Mouse (Mus musculus): ENCODE results near the gene Neurl3. TPM values are rescaled to one million over a fixed set of nuclear protein-coding genes. Genes with fewer than 3 reads are reported as not detected.
A peak's percentile ranks its signal among the peaks of the same experiment; 100 is the strongest.

Neurl3 gene
- polyA plus RNA-seq, 1 experiment from 2014 or later, result 0.77 TPM

- Histone ChIP-seq H3K36me3 (no peaks in the 10 kb centered on the region), H3K9ac (no peak overlapping the region), H3K4me2 (replicated peaks) (no peak overlapping the region), H3K27me3 (peaks cover 4% of the 10 kb centered on the region; the same call in 1 of the 2 replicates), H3K27ac (no peak overlapping the region), H3K4me3 (no peak overlapping the region), H3K4me1 (no peaks in the 10 kb centered on the region), H3K9me3 (replicated peaks) (no peaks in the 10 kb centered on the region)
- no peak for ATAC-seq (ENCODE audit: low FRiP score)
- 93% methylated on average over 8 of the region's 8 CpGs for WGBS
Observed at GRCm38 (mm10) chr1:36293470-36293869, 19.0 kb upstream of the Neurl3 start.

- Histone ChIP-seq H3K4me2 (replicated peaks) (no peak overlapping the region), H3K4me3 (no peak overlapping the region), H3K27ac (no peak overlapping the region), H3K36me3 (no peaks in the 10 kb centered on the region), H3K4me1 (no peaks in the 10 kb centered on the region), H3K27me3 (no peaks in the 10 kb centered on the region), H3K9me3 (replicated peaks) (no peaks in the 10 kb centered on the region), H3K9ac (no peak overlapping the region)
- ATAC-seq (ENCODE audit: low FRiP score), result no peak
- 87% methylated on average over 6 of the region's 6 CpGs for WGBS
Observed at GRCm38 (mm10) chr1:36281849-36282248, 7.4 kb upstream of the Neurl3 start.

- H3K27me3 ChIP-seq, result no peaks in the 10 kb centered on the region
- H3K9me3 ChIP-seq (replicated peaks), result no peaks in the 10 kb centered on the region
- no peak overlapping the region for H3K4me2 ChIP-seq (replicated peaks)
- no peak for ATAC-seq (ENCODE audit: low FRiP score)
- H3K4me1 ChIP-seq, result no peaks in the 10 kb centered on the region
- H3K36me3 ChIP-seq, result no peaks in the 10 kb centered on the region
- 87% methylated on average over 3 of the region's 3 CpGs for WGBS
- no peak overlapping the region for H3K9ac ChIP-seq
- H3K27ac ChIP-seq, result no peak overlapping the region
- no peak overlapping the region for H3K4me3 ChIP-seq
Observed at GRCm38 (mm10) chr1:36280938-36281337, 6.5 kb upstream of the Neurl3 start.

- peak; percentile 48; the same call in 1 of the 2 replicates for ATAC-seq (ENCODE audit: low FRiP score)
- H3K4me3 ChIP-seq, result no peak overlapping the region
- no peak overlapping the region for H3K4me2 ChIP-seq (replicated peaks)
Observed at GRCm38 (mm10) chr1:36279202-36279601, 4.7 kb upstream of the Neurl3 start.

GRCm38 (mm10) chr1:36277267-36278060 is 3.0 kb upstream of the Neurl3 start:
- no peak for ATAC-seq (ENCODE audit: low FRiP score)
- WGBS, result 21% methylated on average over 7 of the region's 7 CpGs
- Histone ChIP-seq H3K36me3 (no peaks in the 10 kb centered on the region), H3K4me3 (no peak overlapping the region), H3K4me1 (no peaks in the 10 kb centered on the region), H3K27ac (no peak overlapping the region), H3K9me3 (replicated peaks) (no peaks in the 10 kb centered on the region), H3K27me3 (no peaks in the 10 kb centered on the region), H3K9ac (no peak overlapping the region), H3K4me2 (replicated peaks) (no peak overlapping the region)

More at GRCm38 (mm10) chr1:36279202-36279601, 4.7 kb upstream of the Neurl3 start:
- Histone ChIP-seq H3K27me3 (no peaks in the 10 kb centered on the region), H3K4me1 (no peaks in the 10 kb centered on the region), H3K9me3 (replicated peaks) (no peaks in the 10 kb centered on the region), H3K27ac (no peak overlapping the region), H3K36me3 (no peaks in the 10 kb centered on the region), H3K9ac (no peak overlapping the region)
- 26% methylated on average over 3 of the region's 3 CpGs for WGBS

- no peak overlapping the region for H3K9ac ChIP-seq
- H3K27ac ChIP-seq, result no peak overlapping the region
- no peak overlapping the region for H3K4me2 ChIP-seq (replicated peaks)
- peaks cover 2% of the 10 kb centered on the region; the same call in 1 of the 2 replicates for H3K27me3 ChIP-seq
- H3K36me3 ChIP-seq, result no peaks in the 10 kb centered on the region
- 72% methylated on average over 13 of the region's 13 CpGs for WGBS
- H3K4me3 ChIP-seq, result no peak overlapping the region
- H3K4me1 ChIP-seq, result no peaks in the 10 kb centered on the region
- no peak for ATAC-seq (ENCODE audit: low FRiP score)
- no peaks in the 10 kb centered on the region for H3K9me3 ChIP-seq (replicated peaks)
Observed at GRCm38 (mm10) chr1:36275635-36276389, 1.3 kb upstream of the Neurl3 start.

- H3K9ac ChIP-seq, result no peak overlapping the region
Observed at GRCm38 (mm10) chr1:36273288-36273687, 1.2 kb downstream of the Neurl3 start.

GRCm38 (mm10) chr1:36272546-36272945 is 1.9 kb downstream of the Neurl3 start:
- no peaks in the 10 kb centered on the region for H3K9me3 ChIP-seq (replicated peaks)
- 81% methylated on average over 5 of the region's 5 CpGs for WGBS
- 0 out of 2 replicates have a peak, but pooled peaks have one; percentile 18 for ATAC-seq (ENCODE audit: low FRiP score)
- H3K4me1 ChIP-seq, result peaks cover 6% of the 10 kb centered on the region; the same call in 1 of the 2 replicates
- no peak overlapping the region for H3K27ac ChIP-seq
- no peaks in the 10 kb centered on the region for H3K36me3 ChIP-seq
- no peak overlapping the region for H3K4me3 ChIP-seq
- no peak overlapping the region for H3K9ac ChIP-seq
- H3K27me3 ChIP-seq, result peaks cover 22% of the 10 kb centered on the region
- no peak overlapping the region for H3K4me2 ChIP-seq (replicated peaks)

More at GRCm38 (mm10) chr1:36273288-36273687, 1.2 kb downstream of the Neurl3 start:
- Histone ChIP-seq H3K4me2 (replicated peaks) (no peak overlapping the region), H3K9me3 (replicated peaks) (no peaks in the 10 kb centered on the region), H3K36me3 (no peaks in the 10 kb centered on the region), H3K27me3 (peaks cover 22% of the 10 kb centered on the region), H3K4me3 (no peak overlapping the region), H3K4me1 (peaks cover 6% of the 10 kb centered on the region; the same call in 1 of the 2 replicates), H3K27ac (no peak overlapping the region)
- 43% methylated on average over 9 of the region's 9 CpGs for WGBS
- no peak for ATAC-seq (ENCODE audit: low FRiP score)

GRCm38 (mm10) chr1:36271516-36272230 is 2.8 kb downstream of the Neurl3 start:
- Histone ChIP-seq H3K27ac (no peak overlapping the region), H3K9ac (no peak overlapping the region), H3K9me3 (replicated peaks) (no peaks in the 10 kb centered on the region), H3K27me3 (peaks cover 22% of the 10 kb centered on the region), H3K4me2 (replicated peaks) (no peak overlapping the region), H3K4me1 (peaks cover 6% of the 10 kb centered on the region; the same call in 1 of the 2 replicates), H3K4me3 (no peak overlapping the region), H3K36me3 (no peaks in the 10 kb centered on the region)
- ATAC-seq (ENCODE audit: low FRiP score), result no peak
- WGBS, result 76% methylated on average over 8 of the region's 8 CpGs

- Histone ChIP-seq H3K4me2 (replicated peaks) (no peak overlapping the region), H3K27me3 (peaks cover 22% of the 10 kb centered on the region)
- 53% methylated on average over 3 of the region's 3 CpGs for WGBS
Observed at GRCm38 (mm10) chr1:36270666-36271065, 3.8 kb downstream of the Neurl3 start.

GRCm38 (mm10) chr1:36269121-36269795 is 5.2 kb downstream of the Neurl3 start:
- Histone ChIP-seq H3K36me3 (no peaks in the 10 kb centered on the region), H3K4me2 (replicated peaks) (peak overlapping the region; percentile 33), H3K9me3 (replicated peaks) (no peaks in the 10 kb centered on the region), H3K4me3 (peak overlapping the region; percentile 18; the same call in 1 of the 2 replicates), H3K4me1 (peaks cover 6% of the 10 kb centered on the region; the same call in 1 of the 2 replicates), H3K27ac (no peak overlapping the region), H3K9ac (no peak overlapping the region), H3K27me3 (peaks cover 22% of the 10 kb centered on the region)
- WGBS, result 39% methylated on average over 54 of the region's 54 CpGs
- no peak for ATAC-seq (ENCODE audit: low FRiP score)

More at GRCm38 (mm10) chr1:36270666-36271065, 3.8 kb downstream of the Neurl3 start:
- Histone ChIP-seq H3K4me3 (no peak overlapping the region), H3K27ac (no peak overlapping the region), H3K4me1 (peaks cover 6% of the 10 kb centered on the region; the same call in 1 of the 2 replicates), H3K36me3 (no peaks in the 10 kb centered on the region), H3K9ac (no peak overlapping the region), H3K9me3 (replicated peaks) (no peaks in the 10 kb centered on the region)
- no peak for ATAC-seq (ENCODE audit: low FRiP score)
